Mouse (Mus musculus) cortical plate, adult 2 months (tissue): ENCODE results near the gene Spty2d1.

ENCODE experiments used
- CTCF ChIP-seq: fragments of 200-500 bp; IDR thresholded peaks from 2 replicates; pipeline ENCODE4 v1.5.1; 2011; ENCODE audit warnings: mild to moderate bottlenecking, control low read depth, low read length; ENCODE audit not compliant: insufficient read depth; ENCODE audit errors: extremely low read depth
- POLR2A ChIP-seq: fragments of 200-500 bp; IDR thresholded peaks from 2 replicates; pipeline ENCODE4 v1.6.1; 2011; ENCODE audit warnings: mild to moderate bottlenecking, low read length, control low read depth; ENCODE audit not compliant: insufficient read depth; ENCODE audit errors: extremely low read depth

DNA sequence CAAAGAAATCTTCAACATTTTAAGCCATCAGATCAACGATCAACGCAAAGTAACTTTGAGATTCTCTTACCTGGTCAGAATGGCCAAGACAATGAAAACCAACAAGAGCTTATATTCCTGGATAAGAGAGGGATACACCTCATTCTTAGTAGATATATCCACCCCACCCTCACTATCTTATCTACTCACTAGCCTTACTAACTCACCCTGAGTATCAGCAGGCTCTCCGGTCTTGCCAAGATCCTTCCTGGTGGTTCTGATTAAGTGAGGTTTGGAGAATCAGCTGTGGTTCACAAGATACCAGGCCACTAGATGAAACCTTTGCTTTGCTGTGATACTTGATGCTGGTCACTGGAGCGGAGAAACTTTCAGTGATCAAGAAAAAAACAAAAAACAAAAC, 33.6 kb downstream of the Spty2d1 start:
- TF ChIP-seq CTCF: no peak
- TF ChIP-seq POLR2A: no peak
